Comparison of ENCODE assay signal across 8 mouse cellular contexts in genomic region chr8:85661995-85662394, GRCm38 (mm10). TPM values are rescaled to one million over a fixed set of nuclear protein-coding genes. Genes with fewer than 3 reads are reported as not detected.
DNase-seq lines count a peak whose midpoint lies in the region; ATAC-seq and TF ChIP-seq lines count a peak whose summit lies in the region.

No protein-coding gene starts in this region.

- POLR2A ChIA-PET in Patski (lab: Charles Lee) = no interaction called here

- 61% methylated on average over 5 of the region's 5 CpGs for WGBS in liver, adult 2 months
- 76% methylated on average over 5 of the region's 5 CpGs for WGBS in liver, embryonic 11.5 days

- H3K9me3 ChIP-seq in liver, embryonic 11.5 days (ENCODE audit: control insufficient read depth, low read length) = no peaks in the 10 kb centered on the region

- H3K36me3 ChIP-seq in liver, adult 2 months (ENCODE audit: control insufficient read depth, insufficient read depth, low read length) = no peaks in the 10 kb centered on the region
- H3K36me3 ChIP-seq in liver, embryonic 11.5 days (ENCODE audit: control insufficient read depth, insufficient read depth, low read length) = no peaks in the 10 kb centered on the region

- peak; percentile 28; the same call in 1 of the 2 replicates for TF ChIP-seq CTCF in liver, adult 2 months (IDR thresholded peaks at IDR 0.05; ENCODE audit: low read depth, low read length)
- TF ChIP-seq CTCF in Patski (IDR thresholded peaks at IDR 0.05) = peak; percentile 73

- no peak for TF ChIP-seq POLR2A in liver, adult 2 months (IDR thresholded peaks at IDR 0.05; ENCODE audit: extremely low read depth, insufficient read depth, low read length)

- H3K27ac ChIP-seq in liver, adult 2 months (replicated peaks; ENCODE audit: insufficient read depth, low read depth, low read length) = no peak overlapping the region
- no peak overlapping the region for H3K27ac ChIP-seq in liver, embryonic 11.5 days (ENCODE audit: low read depth, low read length)

- in situ Hi-C loops in Patski (cut with MboI; ENCODE audit: low pct_unique_long_range_greater_than_20kb) = no loop called here

- no peak overlapping the region for H3K4me3 ChIP-seq in liver, adult 2 months (ENCODE audit: insufficient read depth, low read depth, low read length)
- no peak overlapping the region for H3K4me3 ChIP-seq in liver, embryonic 11.5 days (ENCODE audit: low read depth, low read length)

- H3K27me3 ChIP-seq in liver, adult 2 months (ENCODE audit: control insufficient read depth, insufficient read depth, low read length) = no peaks in the 10 kb centered on the region
- H3K27me3 ChIP-seq in liver, embryonic 11.5 days (replicated peaks; ENCODE audit: control insufficient read depth, insufficient read depth, low read length) = no peaks in the 10 kb centered on the region
- no peaks in the 10 kb centered on the region for H3K27me3 ChIP-seq in Patski

- CTCF ChIA-PET in Patski (lab: Charles Lee) = interaction anchor here (0.7 to 2.6 kb wide), 11 partner anchors 11 to 923 kb away, joined by 3 to 9 read pairs (median 4); no protein-coding TSS in a partner anchor

- no peak overlapping the region for H3K4me2 ChIP-seq in liver, embryonic 11.5 days

- no peak overlapping the region for H3K9ac ChIP-seq in liver, adult 2 months (ENCODE audit: low read depth, low read length)
- H3K9ac ChIP-seq in liver, embryonic 11.5 days (ENCODE audit: low read depth, low read length) = no peak overlapping the region

- H3K79me2 ChIP-seq in liver, adult 2 months (ENCODE audit: control insufficient read depth, insufficient read depth, low read length) = no peaks in the 10 kb centered on the region

- intact Hi-C loops in heart, postnatal 10 days (cut with DNase I) = loop anchor here (1.0 to 5.0 kb wide), 2 partner anchors 110 to 923 kb away; no protein-coding TSS in a partner anchor
- intact Hi-C loops in left cerebral cortex, postnatal 36 days (cut with DNase I) = no loop called here

- DNase-seq in liver, adult 2 months (ENCODE audit: extremely low read depth, low read depth, low spot score) = peak; percentile 39
- no peak for DNase-seq in liver, embryonic 11.5 days (ENCODE audit: low spot score)
- peak; percentile 3 for DNase-seq in Patski (ENCODE audit: low read depth, low spot score)
- peak; percentile 25 to 41 for DNase-seq in cerebellum, postnatal 4 days (ENCODE audit: low spot score in 2 of 2)
- DNase-seq in heart, postnatal 10 days = peak; percentile 45 to 75
- DNase-seq in left cerebral cortex, postnatal 36 days (ENCODE audit: low spot score in 2 of 2) = peak; percentile 19 to 32
- peak; percentile 49 for DNase-seq in ovary, postnatal 36 days (ENCODE audit: low spot score)

- no peaks in the 10 kb centered on the region for H3K4me1 ChIP-seq in liver, adult 2 months (ENCODE audit: control insufficient read depth, insufficient read depth, low read length)
- no peaks in the 10 kb centered on the region for H3K4me1 ChIP-seq in liver, embryonic 11.5 days (replicated peaks; ENCODE audit: control insufficient read depth, insufficient read depth, low read length)

- no peak for ATAC-seq in liver, embryonic 11.5 days (replicated peaks; ENCODE audit: low FRiP score)
- no peak for ATAC-seq in Patski
- ATAC-seq in erythroid progenitor cell, adult 5-6 weeks (replicated peaks; ENCODE audit: low FRiP score, poor library complexity, severe bottlenecking) = no peak

RNA-seq across cellular contexts. Expression of gene Neto2, which starts 38.7 kb away (rescaled TPM):
- 0.18 and 0.20 TPM in 2 replicates for total RNA-seq in liver, adult 2 months (2014; rRNA removed)
- 0.02 TPM in 2 replicates for polyA plus RNA-seq in liver, adult 2 months (2012; rRNA removed)
- 4.6 and 5.6 TPM in 2 replicates for polyA plus RNA-seq in liver, embryonic 11.5 days (2014; fragmentation: Nextera tagmentation; extraction: Ambion mirVana)
- polyA plus RNA-seq in Patski (2021) = 17.9 TPM
- 1 to 10 TPM; 5.2 to 5.5 TPM for total RNA-seq in heart, postnatal 10 days (2021)
- total RNA-seq in left cerebral cortex, postnatal 36 days (2021) = 10 to 100 TPM; 61.4 to 66.7 TPM
- total RNA-seq in erythroid progenitor cell, adult 5-6 weeks (2015; ENCODE audit: low replicate concordance) = 3.8 and 6.1 TPM in 2 replicates
- 3.2 and 6.4 TPM in 2 replicates for total RNA-seq in erythroid progenitor cell, adult 5-6 weeks (2017; ENCODE audit: low replicate concordance)

Comparison
In these comparisons a context has a peak if more than half of its experiments do, and no peak if none do; other contexts are left out.
1. RNA of gene Neto2, which starts 38.7 kb away (total RNA-seq): 61.4 to 66.7 TPM in left cerebral cortex, postnatal 36 days; 3.2 to 6.4 TPM in erythroid progenitor cell, adult 5-6 weeks, 5.2 to 5.5 TPM in heart, postnatal 10 days and 0.18 to 0.20 TPM in liver, adult 2 months; every median in the first group is over 4 times any median in the second.